Mouse (Mus musculus): Measurements from ENCODE around the gene S100a16. TPM values are rescaled to one million over a fixed set of nuclear protein-coding genes. Genes with fewer than 3 reads are reported as not detected.

Gene S100a16
- polyA plus RNA-seq, 1 experiment from 2014 or later, result 40.1 TPM

GRCm38 (mm10) chr3:90509747-90510123 is 27.3 kb upstream of the S100a16 start:
- Histone ChIP-seq H3K9me3 (replicated peaks) (no peaks in the 10 kb centered on the region), H3K4me3 (peak overlapping the region; percentile 86), H3K36me3 (peaks cover 34% of the 10 kb centered on the region), H3K27me3 (ENCODE audit: low read depth, poor library complexity, severe bottlenecking) (peaks cover 29% of the 10 kb centered on the region), H3K27ac (peak overlapping the region; percentile 97), H3K4me1 (peaks cover 24% of the 10 kb centered on the region)
- DNase-seq (ENCODE audit: low spot score), result no peak
- 20% methylated on average over 2 of the region's 2 CpGs for WGBS

GRCm38 (mm10) chr3:90512276-90512675 is 24.8 kb upstream of the S100a16 start:
- H3K4me1 ChIP-seq, result peaks cover 32% of the 10 kb centered on the region
- no peak overlapping the region for H3K4me3 ChIP-seq
- no peak for DNase-seq (ENCODE audit: low spot score)
- H3K27ac ChIP-seq, result no peak overlapping the region
- 82% methylated on average over 5 of the region's 5 CpGs for WGBS
- no peaks in the 10 kb centered on the region for H3K9me3 ChIP-seq (replicated peaks)
- H3K27me3 ChIP-seq (ENCODE audit: low read depth, poor library complexity, severe bottlenecking), result peaks cover 41% of the 10 kb centered on the region
- peaks cover 8% of the 10 kb centered on the region for H3K36me3 ChIP-seq

GRCm38 (mm10) chr3:90512948-90513642 is 24.0 kb upstream of the S100a16 start:
- Histone ChIP-seq H3K9me3 (replicated peaks) (no peaks in the 10 kb centered on the region), H3K36me3 (peaks cover 3% of the 10 kb centered on the region; the same call in 1 of the 2 replicates), H3K27me3 (ENCODE audit: low read depth, poor library complexity, severe bottlenecking) (peaks cover 41% of the 10 kb centered on the region), H3K4me1 (peaks cover 25% of the 10 kb centered on the region), H3K27ac (no peak overlapping the region), H3K4me3 (no peak overlapping the region)
- 70% methylated on average over 9 of the region's 9 CpGs for WGBS
- no peak for DNase-seq (ENCODE audit: low spot score)

- Histone ChIP-seq H3K9me3 (replicated peaks) (no peaks in the 10 kb centered on the region), H3K4me3 (peak within 1 kb of the TSS; percentile 51), H3K4me1 (peaks cover 22% of the 10 kb centered on the region), H3K27me3 (ENCODE audit: low read depth, poor library complexity, severe bottlenecking) (peaks cover 41% of the 10 kb centered on the region), H3K27ac (peak within 1 kb of the TSS; percentile 53; the same call in 1 of the 2 replicates), H3K36me3 (peaks cover 3% of the 10 kb centered on the region; the same call in 1 of the 2 replicates)
- peak; percentile 44 for DNase-seq (ENCODE audit: low spot score)
- 3% methylated on average over 25 of the region's 25 CpGs for WGBS
These were observed 23.1 kb upstream of the S100a16 start, which contains the start of the genes S100a1 and S100a13 for GRCm38 (mm10) chr3:90513796-90514590. TSS of gene S100a1 (minus strand) at chr3:90514392. TSS of gene S100a13 (plus strand) at chr3:90514435.

- Histone ChIP-seq H3K27ac (peak overlapping the region; percentile 53; the same call in 1 of the 2 replicates), H3K4me3 (peak overlapping the region; percentile 51), H3K9me3 (replicated peaks) (no peaks in the 10 kb centered on the region), H3K4me1 (peaks cover 22% of the 10 kb centered on the region), H3K27me3 (ENCODE audit: low read depth, poor library complexity, severe bottlenecking) (peaks cover 41% of the 10 kb centered on the region), H3K36me3 (peaks cover 3% of the 10 kb centered on the region; the same call in 1 of the 2 replicates)
- WGBS, result under 1% methylated on average over 10 of the region's 10 CpGs
- DNase-seq (ENCODE audit: low spot score), result peak; percentile 76
These were observed 22.4 kb upstream of the S100a16 start for GRCm38 (mm10) chr3:90514691-90515090.

- no peak for DNase-seq (ENCODE audit: low spot score)
- peaks cover 20% of the 10 kb centered on the region for H3K4me1 ChIP-seq
- H3K36me3 ChIP-seq, result peaks cover 3% of the 10 kb centered on the region; the same call in 1 of the 2 replicates
- H3K27ac ChIP-seq, result peak overlapping the region; percentile 53; the same call in 1 of the 2 replicates
- 71% methylated on average over 1 of the region's 1 CpGs for WGBS
- H3K9me3 ChIP-seq (replicated peaks), result no peaks in the 10 kb centered on the region
- H3K27me3 ChIP-seq (ENCODE audit: low read depth, poor library complexity, severe bottlenecking), result peaks cover 41% of the 10 kb centered on the region
- H3K4me3 ChIP-seq, result peak overlapping the region; percentile 51
These were observed 21.8 kb upstream of the S100a16 start for GRCm38 (mm10) chr3:90515242-90515641.

GRCm38 (mm10) chr3:90515789-90516188 is 21.3 kb upstream of the S100a16 start:
- Histone ChIP-seq H3K27ac (no peak overlapping the region), H3K36me3 (peaks cover 3% of the 10 kb centered on the region; the same call in 1 of the 2 replicates), H3K4me1 (peaks cover 20% of the 10 kb centered on the region), H3K9me3 (replicated peaks) (no peaks in the 10 kb centered on the region), H3K27me3 (ENCODE audit: low read depth, poor library complexity, severe bottlenecking) (peaks cover 41% of the 10 kb centered on the region), H3K4me3 (no peak overlapping the region)
- 88% methylated on average over 4 of the region's 4 CpGs for WGBS
- DNase-seq (ENCODE audit: low spot score), result no peak

GRCm38 (mm10) chr3:90517711-90518110 is 19.3 kb upstream of the S100a16 start:
- no peaks in the 10 kb centered on the region for H3K9me3 ChIP-seq (replicated peaks)
- H3K4me1 ChIP-seq, result peaks cover 20% of the 10 kb centered on the region
- no peak overlapping the region for H3K27ac ChIP-seq
- peaks cover 30% of the 10 kb centered on the region for H3K27me3 ChIP-seq (ENCODE audit: low read depth, poor library complexity, severe bottlenecking)
- DNase-seq (ENCODE audit: low spot score), result no peak
- H3K36me3 ChIP-seq, result no peaks in the 10 kb centered on the region
- no peak overlapping the region for H3K4me3 ChIP-seq
- WGBS, result 80% methylated on average over 4 of the region's 4 CpGs

GRCm38 (mm10) chr3:90525421-90525820 is 11.6 kb upstream of the S100a16 start:
- H3K27ac ChIP-seq, result no peak overlapping the region
- no peaks in the 10 kb centered on the region for H3K9me3 ChIP-seq (replicated peaks)
- WGBS, result 58% methylated on average over 4 of the region's 4 CpGs
- H3K4me3 ChIP-seq, result no peak overlapping the region
- DNase-seq (ENCODE audit: low spot score), result no peak
- no peaks in the 10 kb centered on the region for H3K4me1 ChIP-seq
- H3K27me3 ChIP-seq (ENCODE audit: low read depth, poor library complexity, severe bottlenecking), result no peaks in the 10 kb centered on the region; the same call in 1 of the 2 replicates
- H3K36me3 ChIP-seq, result no peaks in the 10 kb centered on the region

- Histone ChIP-seq H3K9me3 (replicated peaks) (no peaks in the 10 kb centered on the region), H3K4me1 (no peaks in the 10 kb centered on the region), H3K4me3 (no peak overlapping the region), H3K27me3 (ENCODE audit: low read depth, poor library complexity, severe bottlenecking) (no peaks in the 10 kb centered on the region; the same call in 1 of the 2 replicates), H3K36me3 (no peaks in the 10 kb centered on the region), H3K27ac (no peak overlapping the region)
- DNase-seq (ENCODE audit: low spot score), result peak; percentile 17
- 59% methylated on average over 2 of the region's 2 CpGs for WGBS
These were observed 11.0 kb upstream of the S100a16 start for GRCm38 (mm10) chr3:90526076-90526475.

GRCm38 (mm10) chr3:90526580-90526979 is 10.5 kb upstream of the S100a16 start, which contains the start of gene S100a14:
TSS of gene S100a14 (plus strand) at chr3:90526856.
- WGBS, result 76% methylated on average over 5 of the region's 5 CpGs
- H3K4me1 ChIP-seq, result no peaks in the 10 kb centered on the region
- 0 out of 2 replicates have a peak within 1 kb of the TSS, but pooled peaks have one; percentile 25 for H3K27ac ChIP-seq
- H3K4me3 ChIP-seq, result no peak within 1 kb of the TSS
- H3K27me3 ChIP-seq (ENCODE audit: low read depth, poor library complexity, severe bottlenecking), result no peaks in the 10 kb centered on the region; the same call in 1 of the 2 replicates
- peak; percentile 23 for DNase-seq (ENCODE audit: low spot score)
- H3K9me3 ChIP-seq (replicated peaks), result no peaks in the 10 kb centered on the region
- no peaks in the 10 kb centered on the region for H3K36me3 ChIP-seq

- 85% methylated on average over 7 of the region's 7 CpGs for WGBS
- H3K4me1 ChIP-seq, result no peaks in the 10 kb centered on the region
- H3K4me3 ChIP-seq, result no peak overlapping the region
- H3K27me3 ChIP-seq (ENCODE audit: low read depth, poor library complexity, severe bottlenecking), result no peaks in the 10 kb centered on the region
- no peaks in the 10 kb centered on the region for H3K36me3 ChIP-seq
- DNase-seq (ENCODE audit: low spot score), result peak; percentile 26
- H3K9me3 ChIP-seq (replicated peaks), result no peaks in the 10 kb centered on the region
- H3K27ac ChIP-seq, result no peak overlapping the region
These were observed 9.7 kb upstream of the S100a16 start for GRCm38 (mm10) chr3:90527291-90527873.

Measured in limb, embryonic 10.5 days (tissue).